Mouse (Mus musculus): ENCODE measurements around the gene Tmem219.
A peak's percentile ranks its signal among the peaks of the same experiment; 100 is the strongest.

Gene Tmem219

GRCm38 (mm10) chr7:126862147-126862784 is 60.5 kb downstream of the Tmem219 start, which contains the start of gene Ino80e:
Gene Ino80e, minus strand, starts transcription at chr7:126862377.
- DNase-seq (ENCODE audit: low read depth, low spot score) = peak; percentile 94

GRCm38 (mm10) chr7:126861429-126862130 is 61.1 kb downstream of the Tmem219 start, which contains the start of gene Hirip3:
Gene Hirip3, plus strand, starts transcription at chr7:126861972.
- peak; percentile 94 for DNase-seq (ENCODE audit: low read depth, low spot score)

GRCm38 (mm10) chr7:126860987-126861386 is 61.7 kb downstream of the Tmem219 start:
- no peak for DNase-seq (ENCODE audit: low read depth, low spot score)

GRCm38 (mm10) chr7:126856741-126857420 is 65.8 kb downstream of the Tmem219 start:
- DNase-seq (ENCODE audit: low read depth, low spot score) = peak; percentile 44

- DNase-seq (ENCODE audit: low read depth, low spot score) = no peak
Measured at GRCm38 (mm10) chr7:126855641-126856040, 67.1 kb downstream of the Tmem219 start.

GRCm38 (mm10) chr7:126853454-126853853 is 69.3 kb downstream of the Tmem219 start:
- DNase-seq (ENCODE audit: low read depth, low spot score) = no peak

GRCm38 (mm10) chr7:126851192-126851591 is 71.5 kb downstream of the Tmem219 start:
- DNase-seq (ENCODE audit: low read depth, low spot score) = no peak

- no peak for DNase-seq (ENCODE audit: low read depth, low spot score)
Measured at GRCm38 (mm10) chr7:126850161-126850560, 72.6 kb downstream of the Tmem219 start.

GRCm38 (mm10) chr7:126848794-126849193 is 73.9 kb downstream of the Tmem219 start:
- no peak for DNase-seq (ENCODE audit: low read depth, low spot score)

- DNase-seq (ENCODE audit: low read depth, low spot score) = no peak
Measured at GRCm38 (mm10) chr7:126847421-126848398, 75.0 kb downstream of the Tmem219 start.

GRCm38 (mm10) chr7:126847116-126847420 is 75.6 kb downstream of the Tmem219 start, which contains the start of gene Doc2a:
Gene Doc2a, plus strand, starts transcription at chr7:126847416.
- DNase-seq (ENCODE audit: low read depth, low spot score) = no peak

GRCm38 (mm10) chr7:126845516-126845915 is 77.2 kb downstream of the Tmem219 start:
- DNase-seq (ENCODE audit: low read depth, low spot score) = no peak

GRCm38 (mm10) chr7:126843276-126843675 is 79.4 kb downstream of the Tmem219 start:
- DNase-seq (ENCODE audit: low read depth, low spot score) = no peak

All from CD4-positive helper T cell, adult 2 months (primary cell).